Mouse (Mus musculus): ENCODE measurements around the gene Exoc6b. TPM values are rescaled to one million over a fixed set of nuclear protein-coding genes. Genes with fewer than 3 reads are reported as not detected.

Exoc6b gene
- polyA plus RNA-seq, 1 experiment from 2014 or later = 22.1 TPM

DNA sequence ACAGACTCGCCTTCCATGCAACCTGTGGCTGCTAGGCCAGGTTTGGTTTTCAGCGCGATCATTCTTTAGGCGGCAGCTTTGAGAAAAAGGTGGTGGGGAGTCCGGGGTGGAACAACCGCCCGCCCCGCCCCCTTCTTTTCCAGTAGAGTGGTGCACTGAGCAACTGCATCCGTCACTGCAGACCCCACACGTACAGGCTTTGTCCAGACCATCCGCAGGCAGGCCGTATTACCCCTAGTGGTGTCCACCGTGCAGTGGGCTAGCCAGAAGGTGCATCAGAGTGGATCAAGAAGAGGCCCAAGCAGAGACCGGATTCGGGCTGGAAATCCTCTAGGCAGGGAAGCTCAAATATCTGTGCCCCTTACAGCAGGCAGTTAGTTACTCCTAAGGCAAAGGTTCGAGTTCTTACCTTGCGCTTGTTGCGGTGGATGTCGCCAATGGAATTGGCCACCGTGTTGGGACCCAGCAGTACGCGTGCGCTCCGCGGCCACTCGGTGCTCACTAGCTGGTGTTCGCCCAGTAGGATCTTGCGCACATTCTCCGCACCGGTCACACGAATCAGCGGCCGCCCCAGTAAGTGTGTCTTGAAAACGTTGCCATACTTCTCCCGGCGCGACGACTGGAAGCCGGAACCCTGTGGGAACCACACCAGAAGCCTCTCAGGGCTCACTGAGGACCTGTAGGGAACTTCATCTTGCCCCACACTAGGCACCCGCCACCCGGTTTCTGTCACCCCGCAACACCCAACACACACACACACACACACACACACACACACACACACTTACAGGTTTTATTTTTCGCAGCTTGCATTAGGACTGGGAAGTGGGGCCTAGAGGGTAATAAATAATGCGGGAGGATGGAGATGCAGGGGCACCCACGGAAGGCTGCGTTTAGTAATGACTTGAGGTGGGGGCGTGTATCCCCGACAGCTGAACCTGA lies 485.2 kb downstream of the Exoc6b start:
- Histone ChIP-seq H3K27me3 (replicated peaks) (peaks cover 97% of the 10 kb centered on the region), H3K36me3 (no peaks in the 10 kb centered on the region), H3K9me3 (replicated peaks) (no peaks in the 10 kb centered on the region), H3K4me3 (peak overlapping the region; percentile 58), H3K27ac (ENCODE audit: poor library complexity, severe bottlenecking) (no peak overlapping the region), H3K9ac (peak overlapping the region; percentile 58), H3K4me1 (replicated peaks) (peaks cover 67% of the 10 kb centered on the region), H3K4me2 (peak overlapping the region; percentile 93)
- 0 out of 2 replicates have a peak, but pooled peaks have one; percentile 34 for ATAC-seq (ENCODE audit: insufficient number of reproducible peaks, low FRiP score)
- WGBS = 1% methylated on average over 48 of the region's 48 CpGs

DNA sequence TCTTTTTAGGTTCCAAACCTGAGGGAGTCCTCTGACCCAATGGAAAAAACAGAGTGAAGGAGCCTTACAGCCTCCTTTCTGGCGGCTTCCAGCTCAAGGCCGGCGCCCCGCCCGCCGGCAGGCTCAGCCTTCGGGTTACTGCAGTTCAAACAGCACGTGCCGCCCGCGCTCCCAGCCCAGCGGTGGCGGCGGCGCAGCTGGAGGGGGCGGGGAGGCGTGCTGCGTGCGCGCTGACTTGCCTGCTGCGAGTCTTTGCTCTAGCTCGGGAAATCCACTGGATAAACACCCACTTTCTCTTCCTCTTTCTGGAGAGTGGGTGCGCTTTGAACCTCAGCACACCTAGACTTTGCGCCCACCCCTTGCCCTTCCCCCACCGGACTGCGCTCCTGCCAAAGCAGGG lies 485.9 kb downstream of the Exoc6b start:
- Histone ChIP-seq H3K36me3 (no peaks in the 10 kb centered on the region), H3K4me1 (replicated peaks) (peaks cover 66% of the 10 kb centered on the region), H3K4me3 (peak overlapping the region; percentile 58), H3K4me2 (peak overlapping the region; percentile 93), H3K27ac (ENCODE audit: poor library complexity, severe bottlenecking) (no peak overlapping the region), H3K9ac (peak overlapping the region; percentile 24; the same call in 1 of the 2 replicates), H3K27me3 (replicated peaks) (peaks cover 98% of the 10 kb centered on the region), H3K9me3 (replicated peaks) (no peaks in the 10 kb centered on the region)
- 0% methylated on average over 26 of the region's 26 CpGs for WGBS
- ATAC-seq (ENCODE audit: insufficient number of reproducible peaks, low FRiP score) = 0 out of 2 replicates have a peak, but pooled peaks have one; percentile 41

DNA sequence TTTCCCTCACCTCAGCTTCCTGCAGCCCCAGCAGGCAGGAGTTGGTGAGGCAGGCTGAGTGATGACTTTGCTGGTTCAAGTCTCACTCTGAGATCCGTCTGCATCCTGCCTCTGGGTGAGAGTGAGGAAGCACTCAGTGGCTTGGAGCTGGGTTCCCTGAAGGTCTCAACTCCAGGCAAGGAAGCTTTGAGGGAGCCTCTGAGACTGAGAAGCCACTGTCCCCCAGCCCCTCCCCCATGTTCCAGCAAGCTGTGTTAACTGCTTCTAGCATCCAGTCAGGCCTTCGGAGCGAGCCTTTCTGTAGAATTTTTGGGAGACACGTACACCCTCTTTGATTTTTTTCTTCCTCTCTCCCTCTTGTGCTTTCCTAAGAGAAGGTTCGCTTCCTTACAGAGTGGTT lies 486.5 kb downstream of the Exoc6b start:
- Histone ChIP-seq H3K9me3 (replicated peaks) (no peaks in the 10 kb centered on the region), H3K27me3 (replicated peaks) (peaks cover 100% of the 10 kb centered on the region), H3K9ac (no peak overlapping the region), H3K4me3 (no peak overlapping the region), H3K27ac (ENCODE audit: poor library complexity, severe bottlenecking) (no peak overlapping the region), H3K4me2 (peak overlapping the region; percentile 93), H3K4me1 (replicated peaks) (peaks cover 62% of the 10 kb centered on the region), H3K36me3 (no peaks in the 10 kb centered on the region)
- 25% methylated on average over 5 of the region's 5 CpGs for WGBS
- ATAC-seq (ENCODE audit: insufficient number of reproducible peaks, low FRiP score) = no peak

DNA sequence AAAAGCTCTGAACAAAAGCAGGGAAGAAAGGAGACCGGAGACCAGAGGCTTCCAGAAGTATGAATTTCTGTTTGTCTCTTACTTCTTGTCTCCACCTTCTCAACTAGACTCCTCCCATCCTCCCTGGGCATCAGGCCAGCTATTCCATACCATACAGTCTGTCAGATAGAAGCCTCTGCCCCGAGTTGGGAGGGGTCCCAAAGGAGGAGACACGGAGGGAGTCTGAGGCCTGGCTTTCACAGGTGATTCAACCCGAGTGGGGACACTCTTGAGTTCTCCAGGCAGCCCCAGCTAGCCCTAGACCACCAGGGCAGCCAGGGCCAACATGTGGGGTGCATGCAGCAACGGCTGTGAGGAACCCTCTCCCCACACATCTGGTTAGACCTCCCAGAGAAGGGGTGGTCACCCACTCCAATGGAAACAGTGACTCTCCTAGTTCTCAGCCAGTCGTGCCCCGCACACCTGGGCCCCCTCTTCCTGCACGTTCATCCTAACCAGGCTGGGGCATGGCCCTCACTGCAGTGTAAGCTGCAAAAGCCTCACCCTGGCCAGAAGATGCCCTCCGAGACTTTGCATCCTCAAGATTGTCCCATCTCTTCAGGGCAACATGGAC lies 487.4 kb downstream of the Exoc6b start:
- ATAC-seq (ENCODE audit: insufficient number of reproducible peaks, low FRiP score) = no peak
- 51% methylated on average over 9 of the region's 9 CpGs for WGBS
- Histone ChIP-seq H3K4me1 (replicated peaks) (peaks cover 55% of the 10 kb centered on the region), H3K4me3 (no peak overlapping the region), H3K27ac (ENCODE audit: poor library complexity, severe bottlenecking) (no peak overlapping the region), H3K27me3 (replicated peaks) (peaks cover 100% of the 10 kb centered on the region), H3K9ac (no peak overlapping the region), H3K36me3 (no peaks in the 10 kb centered on the region), H3K4me2 (no peak overlapping the region), H3K9me3 (replicated peaks) (no peaks in the 10 kb centered on the region)

DNA sequence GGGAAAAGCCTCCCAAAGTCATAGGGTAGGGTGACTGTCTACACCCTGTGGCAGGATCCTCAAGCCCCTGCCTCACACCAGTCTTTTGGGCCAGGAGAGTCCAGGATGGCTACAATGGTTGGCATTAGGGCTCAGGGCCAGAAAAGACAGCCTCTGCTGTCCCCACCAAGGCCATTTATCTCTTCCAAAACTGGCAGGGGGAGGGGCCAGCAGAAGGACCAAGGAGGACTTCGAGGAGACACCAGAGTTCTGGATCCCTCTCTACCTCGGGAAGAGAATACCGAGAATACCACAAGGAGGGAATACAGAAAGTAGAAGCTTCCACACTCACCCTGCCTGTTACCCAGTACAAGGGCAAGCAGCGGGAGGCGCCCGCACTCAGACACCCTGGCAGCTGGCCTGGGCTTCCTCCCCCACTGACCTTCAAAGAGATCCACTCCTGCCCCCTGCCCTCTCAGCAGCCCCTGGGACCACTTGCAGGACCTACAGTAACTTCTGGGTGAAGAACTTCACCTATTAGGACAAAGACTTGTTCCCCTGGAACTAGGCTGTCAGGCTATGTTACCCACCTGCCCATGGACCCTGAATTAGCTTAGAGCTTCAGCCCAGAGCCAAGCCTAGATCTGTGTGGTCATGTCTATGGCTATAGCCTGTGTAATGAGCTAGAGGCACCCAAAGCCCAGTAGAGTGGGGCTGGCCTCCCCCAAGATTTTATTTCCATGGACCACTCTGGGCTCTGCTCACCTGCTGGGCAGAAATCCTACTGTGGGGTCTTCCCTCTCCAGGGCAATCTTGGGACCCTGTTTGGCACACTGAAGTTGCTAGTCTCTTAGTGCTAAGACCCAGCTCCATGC lies 488.1 kb downstream of the Exoc6b start:
- H3K4me1 ChIP-seq (replicated peaks) = peaks cover 48% of the 10 kb centered on the region
- no peaks in the 10 kb centered on the region for H3K36me3 ChIP-seq

DNA sequence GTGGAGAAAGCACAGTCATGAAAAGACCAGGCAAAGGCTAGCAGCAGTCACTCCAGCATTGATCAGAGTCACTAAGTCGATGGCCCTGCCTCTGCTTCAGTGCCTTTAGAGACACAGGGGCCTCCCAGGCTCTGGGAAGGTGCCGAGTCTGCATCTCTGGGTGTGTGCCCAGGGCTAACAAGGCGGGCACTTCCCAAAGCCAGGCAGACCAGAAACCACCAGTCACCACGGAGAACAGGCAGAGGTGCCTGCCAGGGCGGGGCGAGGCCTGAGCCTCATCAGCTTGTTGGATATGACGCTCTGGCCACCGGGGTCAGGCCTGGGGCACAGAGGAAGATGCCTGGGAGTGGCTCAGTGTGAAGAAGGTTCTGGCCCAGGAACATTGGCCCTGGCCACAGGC lies 489.8 kb downstream of the Exoc6b start:
- no peak overlapping the region for H3K9ac ChIP-seq
- no peak for ATAC-seq (ENCODE audit: insufficient number of reproducible peaks, low FRiP score)
- no peak overlapping the region for H3K4me3 ChIP-seq
- WGBS = 61% methylated on average over 8 of the region's 8 CpGs
- no peaks in the 10 kb centered on the region for H3K36me3 ChIP-seq
- peaks cover 31% of the 10 kb centered on the region for H3K4me1 ChIP-seq (replicated peaks)
- H3K27me3 ChIP-seq (replicated peaks) = peaks cover 100% of the 10 kb centered on the region
- no peak overlapping the region for H3K27ac ChIP-seq (ENCODE audit: poor library complexity, severe bottlenecking)
- H3K4me2 ChIP-seq = no peak overlapping the region
- H3K9me3 ChIP-seq (replicated peaks) = no peaks in the 10 kb centered on the region

More for the DNA sequence above, 488.1 kb downstream of the Exoc6b start:
- Histone ChIP-seq H3K27ac (ENCODE audit: poor library complexity, severe bottlenecking) (no peak overlapping the region), H3K9ac (no peak overlapping the region), H3K4me3 (no peak overlapping the region), H3K9me3 (replicated peaks) (no peaks in the 10 kb centered on the region), H3K4me2 (no peak overlapping the region), H3K27me3 (replicated peaks) (peaks cover 100% of the 10 kb centered on the region)
- 42% methylated on average over 6 of the region's 6 CpGs for WGBS
- no peak for ATAC-seq (ENCODE audit: insufficient number of reproducible peaks, low FRiP score)

DNA sequence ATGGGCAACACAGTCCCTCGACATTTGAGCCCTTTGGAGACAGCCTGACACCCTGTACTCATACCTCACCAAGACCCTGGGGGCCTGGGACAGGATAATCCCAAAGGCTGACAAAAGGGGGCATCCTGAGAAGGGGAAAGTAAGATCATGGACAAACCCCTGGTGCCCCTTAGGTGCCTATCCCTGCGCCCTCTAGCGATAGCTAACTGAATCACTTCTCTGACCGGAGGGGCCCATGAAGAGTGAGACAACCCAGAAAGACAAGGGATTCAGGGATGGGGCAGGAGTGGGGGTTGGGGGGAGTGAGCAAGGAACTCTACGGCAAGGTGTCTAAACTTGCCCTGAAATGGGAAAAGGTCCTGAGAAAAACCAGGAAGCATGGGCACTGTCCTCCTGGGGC lies 490.4 kb downstream of the Exoc6b start:
- H3K27me3 ChIP-seq (replicated peaks) = peaks cover 100% of the 10 kb centered on the region
- H3K27ac ChIP-seq (ENCODE audit: poor library complexity, severe bottlenecking) = no peak overlapping the region
- ATAC-seq (ENCODE audit: insufficient number of reproducible peaks, low FRiP score) = no peak
- no peaks in the 10 kb centered on the region for H3K36me3 ChIP-seq
- WGBS = 10% methylated on average over 5 of the region's 5 CpGs
- peaks cover 30% of the 10 kb centered on the region for H3K4me1 ChIP-seq (replicated peaks)
- no peak overlapping the region for H3K4me2 ChIP-seq
- H3K4me3 ChIP-seq = no peak overlapping the region
- H3K9me3 ChIP-seq (replicated peaks) = no peaks in the 10 kb centered on the region
- H3K9ac ChIP-seq = no peak overlapping the region

DNA sequence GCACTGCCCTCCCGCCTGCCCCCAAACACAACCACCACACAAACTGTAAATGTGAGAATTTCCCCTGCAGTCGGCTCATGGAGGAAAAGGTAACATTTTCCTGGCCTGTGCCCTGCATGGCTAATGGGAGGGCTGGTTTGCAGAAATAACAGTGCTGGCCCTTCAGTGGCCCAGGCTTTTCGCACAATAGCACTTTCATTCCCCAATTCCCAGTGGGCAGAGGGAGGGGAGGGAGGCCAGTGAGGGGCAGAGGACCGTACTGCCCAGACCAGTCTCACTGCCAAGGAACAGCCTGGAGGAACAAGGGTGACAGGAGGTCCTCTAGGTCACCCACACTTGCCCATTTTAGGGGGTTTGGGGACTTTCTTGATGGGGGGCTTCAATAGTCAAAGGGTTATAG lies 491.4 kb downstream of the Exoc6b start:
- ATAC-seq (ENCODE audit: insufficient number of reproducible peaks, low FRiP score) = no peak
- no peak overlapping the region for H3K4me3 ChIP-seq
- H3K4me2 ChIP-seq = no peak overlapping the region
- H3K9me3 ChIP-seq (replicated peaks) = no peaks in the 10 kb centered on the region
- H3K27me3 ChIP-seq (replicated peaks) = peaks cover 99% of the 10 kb centered on the region
- no peak overlapping the region for H3K27ac ChIP-seq (ENCODE audit: poor library complexity, severe bottlenecking)
- H3K9ac ChIP-seq = no peak overlapping the region
- H3K36me3 ChIP-seq = no peaks in the 10 kb centered on the region
- WGBS = 59% methylated on average over 4 of the region's 4 CpGs
- H3K4me1 ChIP-seq (replicated peaks) = peaks cover 23% of the 10 kb centered on the region

DNA sequence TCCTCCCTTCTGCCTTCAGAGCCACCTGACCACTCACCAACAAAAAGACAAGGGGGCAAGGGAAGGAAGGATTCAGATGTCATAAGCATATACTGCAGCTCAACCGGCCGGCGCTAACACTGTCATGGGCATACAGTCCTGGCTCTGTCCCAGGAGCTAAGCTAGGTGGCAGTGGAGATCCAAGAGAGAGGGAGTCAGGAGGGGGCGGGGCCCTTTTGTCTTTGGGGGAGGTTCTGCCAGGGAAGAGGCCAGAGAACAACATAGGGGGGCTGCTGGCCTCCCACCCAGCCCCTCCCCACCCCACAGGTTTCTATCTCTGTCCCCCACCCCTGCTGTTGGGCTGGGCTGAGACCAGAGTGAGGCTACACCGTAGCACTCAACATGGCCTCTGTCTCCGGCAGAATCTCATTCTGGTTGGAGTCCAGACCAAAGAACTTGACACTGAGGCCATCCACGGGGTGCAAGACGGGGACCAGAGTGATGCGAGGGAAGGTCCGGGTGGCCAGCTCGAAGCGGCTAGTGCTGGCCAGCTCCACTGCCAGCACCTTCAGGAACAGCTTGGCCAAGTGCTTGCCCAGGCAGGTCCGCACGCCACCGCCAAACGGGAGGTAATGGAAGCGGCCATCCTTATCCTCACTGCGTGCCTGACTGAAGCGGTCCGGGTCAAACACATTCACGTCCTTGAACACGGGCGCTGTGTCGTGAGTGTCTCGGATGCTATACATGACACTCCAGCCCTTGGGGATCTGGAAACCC lies 495.2 kb downstream of the Exoc6b start:
- Histone ChIP-seq H3K4me1 (replicated peaks) (peaks cover 29% of the 10 kb centered on the region), H3K4me3 (peak overlapping the region; percentile 29), H3K9me3 (replicated peaks) (no peaks in the 10 kb centered on the region), H3K9ac (no peak overlapping the region), H3K4me2 (peak overlapping the region; percentile 58), H3K36me3 (no peaks in the 10 kb centered on the region), H3K27me3 (replicated peaks) (peaks cover 70% of the 10 kb centered on the region), H3K27ac (ENCODE audit: poor library complexity, severe bottlenecking) (no peak overlapping the region)
- 0 out of 2 replicates have a peak, but pooled peaks have one; percentile 34 for ATAC-seq (ENCODE audit: insufficient number of reproducible peaks, low FRiP score)
- WGBS = 28% methylated on average over 25 of the region's 25 CpGs

DNA sequence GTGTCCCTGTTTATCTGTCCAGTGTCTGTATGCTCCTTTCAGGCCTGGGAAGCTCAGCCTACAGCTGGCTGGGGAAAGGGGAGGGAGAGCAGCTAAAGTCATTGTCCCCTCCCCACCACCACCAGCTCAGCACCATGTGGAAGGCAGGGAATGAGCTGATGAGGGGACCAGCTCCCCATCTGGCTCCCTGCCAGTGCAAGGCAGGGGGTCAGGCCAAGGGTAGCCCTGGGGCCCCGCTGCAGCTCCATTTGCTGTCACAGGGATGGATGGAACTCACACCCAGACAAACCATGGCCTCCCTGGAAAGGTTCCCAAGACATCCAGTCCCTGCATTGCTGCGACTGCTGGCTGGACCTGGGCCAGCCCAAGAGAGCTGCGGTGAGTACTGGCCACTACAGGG lies 499.3 kb downstream of the Exoc6b start:
- no peak overlapping the region for H3K27ac ChIP-seq (ENCODE audit: poor library complexity, severe bottlenecking)
- no peak for ATAC-seq (ENCODE audit: insufficient number of reproducible peaks, low FRiP score)
- WGBS = 48% methylated on average over 3 of the region's 3 CpGs
- no peaks in the 10 kb centered on the region for H3K9me3 ChIP-seq (replicated peaks)
- peaks cover 44% of the 10 kb centered on the region for H3K27me3 ChIP-seq (replicated peaks)
- no peak overlapping the region for H3K9ac ChIP-seq
- peaks cover 29% of the 10 kb centered on the region for H3K4me1 ChIP-seq (replicated peaks)
- H3K4me2 ChIP-seq = no peak overlapping the region
- no peaks in the 10 kb centered on the region for H3K36me3 ChIP-seq
- H3K4me3 ChIP-seq = no peak overlapping the region

Measured in heart, embryonic 12.5 days (tissue).